Mouse (Mus musculus) frontal cortex, postnatal 10 days (tissue): ENCODE measurements around the gene Iqschfp.

Source experiments
- DNase-seq, 2 experiments: peaks; one replicate each; pipeline ENCODE4 v3.0.0; 2022; ENCODE audit warnings: low spot score in 2 of 2, mixed read lengths in 1 of 2

Iqschfp gene

DNA sequence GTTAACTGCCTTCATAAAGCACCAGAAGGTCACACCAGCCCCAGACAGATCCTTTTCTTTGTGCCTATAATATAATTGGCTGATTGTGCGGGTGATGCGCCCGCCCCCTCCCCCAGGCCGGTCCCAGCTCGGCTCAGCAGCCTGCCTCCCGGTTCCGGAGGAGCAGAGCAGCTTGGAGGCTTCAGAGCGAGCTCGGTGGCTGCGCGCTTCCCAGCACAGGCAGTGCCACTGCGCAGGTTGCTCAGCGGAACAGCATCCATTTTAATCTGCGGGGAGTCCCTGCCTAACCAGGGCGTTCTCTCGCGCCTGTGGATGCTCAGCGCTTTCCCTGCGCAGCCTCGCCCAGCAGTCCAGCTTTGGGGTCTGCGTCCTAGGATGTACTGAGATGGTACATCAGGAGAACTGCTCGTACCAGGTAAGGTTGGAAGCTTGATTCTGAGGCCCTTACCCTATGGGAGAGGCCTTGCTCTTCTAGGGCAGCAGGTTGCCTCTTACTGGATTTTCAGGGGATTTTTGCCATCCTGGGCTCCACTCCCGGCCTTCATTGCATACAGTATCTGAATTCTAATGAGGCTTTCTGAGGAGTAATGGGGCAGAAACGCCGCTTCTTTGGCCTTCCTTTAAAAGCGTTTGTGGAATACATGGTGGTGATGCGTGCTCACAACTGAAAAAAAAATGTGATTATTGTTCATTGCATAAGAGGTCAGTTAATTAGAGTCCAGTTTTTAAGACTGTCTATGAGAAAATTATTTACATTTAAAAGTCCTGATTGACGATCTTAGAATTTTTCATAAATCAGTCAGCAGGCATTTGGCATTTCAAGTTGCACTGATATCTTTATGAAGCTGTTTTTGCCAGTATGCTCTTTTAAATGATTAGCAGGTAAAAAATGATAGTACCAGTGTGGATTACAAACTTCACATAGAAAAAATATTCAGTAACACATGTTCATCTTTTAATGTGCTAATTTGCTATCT is 680.5 kb downstream of the Iqschfp start:
- peak; percentile 82 to 87 for DNase-seq

GRCm38 (mm10) chr3:68573226-68573624 is 681.2 kb downstream of the Iqschfp start:
- no peak for DNase-seq

DNA sequence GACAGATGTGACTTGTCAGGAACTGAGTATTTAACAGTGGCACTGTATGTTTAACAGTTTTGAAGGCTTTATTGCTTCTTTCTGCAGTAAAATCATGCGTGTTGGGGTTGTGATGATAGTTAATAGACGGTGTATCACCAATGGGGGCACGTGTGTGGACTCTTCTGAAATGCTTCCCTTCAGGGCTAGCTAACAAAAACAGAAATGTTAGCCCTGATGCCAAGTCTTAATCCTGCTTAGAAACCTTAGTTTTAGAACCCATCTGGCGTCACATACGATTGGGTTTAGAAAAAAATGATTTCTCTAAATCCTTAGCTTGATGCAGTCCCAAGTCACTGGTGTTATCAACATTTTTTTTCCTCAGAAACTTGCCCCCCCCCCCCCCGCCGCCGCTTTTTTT is 682.1 kb downstream of the Iqschfp start:
- DNase-seq, result no peak

DNA sequence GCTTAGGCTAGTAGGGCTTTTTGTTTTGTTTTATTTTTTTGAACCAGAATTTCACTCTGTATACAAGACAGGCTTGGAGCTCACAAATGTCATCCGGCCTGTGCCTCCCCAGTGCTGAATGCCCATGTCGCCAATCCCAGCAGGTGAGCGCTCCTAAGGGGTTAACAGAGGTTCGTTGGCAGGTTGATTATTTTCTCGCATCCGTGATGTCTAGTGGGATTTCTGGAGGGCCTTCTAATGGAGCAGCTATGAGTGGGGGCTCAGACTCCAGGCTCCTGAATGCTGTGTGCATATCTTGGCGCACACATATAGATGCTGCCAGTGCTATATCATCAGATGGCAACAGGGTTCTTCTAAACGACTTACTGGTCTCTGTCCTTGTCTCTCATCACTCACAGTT is 682.5 kb downstream of the Iqschfp start:
- DNase-seq, result no peak

DNA sequence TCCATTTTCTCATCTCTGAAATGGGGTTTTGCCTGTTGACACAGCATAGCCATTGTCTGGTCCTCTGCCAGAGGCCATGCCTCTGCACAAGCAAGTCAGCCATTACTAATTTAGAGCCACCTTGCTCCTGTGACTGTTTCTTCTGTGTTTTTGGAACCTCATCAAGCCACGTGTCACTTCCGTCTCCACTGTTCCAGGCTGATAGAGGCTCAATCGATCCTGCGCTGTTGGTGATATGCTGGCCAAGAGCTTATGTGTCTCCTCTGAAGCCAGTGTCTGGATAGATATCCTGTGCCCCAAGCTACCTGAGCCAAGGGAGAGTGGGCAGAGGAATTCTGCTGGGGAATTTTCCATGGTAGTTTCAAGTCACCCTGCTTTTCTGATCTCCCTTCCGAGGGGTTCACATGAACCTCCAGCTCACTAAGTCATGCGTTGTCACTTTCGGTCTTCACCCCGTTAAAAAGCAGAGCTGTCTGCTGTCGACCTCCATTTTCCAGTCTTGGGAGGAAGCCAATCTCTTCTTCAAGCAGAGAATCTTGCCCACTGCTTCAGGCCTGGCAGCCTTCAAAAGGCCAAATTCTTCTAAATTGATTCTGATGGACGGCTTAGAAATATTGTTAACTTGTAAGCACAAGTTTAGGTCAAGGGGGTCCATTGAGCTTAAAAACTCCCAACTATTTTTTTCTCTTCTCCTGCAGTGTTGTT is 683.8 kb downstream of the Iqschfp start:
- DNase-seq, result no peak

DNA sequence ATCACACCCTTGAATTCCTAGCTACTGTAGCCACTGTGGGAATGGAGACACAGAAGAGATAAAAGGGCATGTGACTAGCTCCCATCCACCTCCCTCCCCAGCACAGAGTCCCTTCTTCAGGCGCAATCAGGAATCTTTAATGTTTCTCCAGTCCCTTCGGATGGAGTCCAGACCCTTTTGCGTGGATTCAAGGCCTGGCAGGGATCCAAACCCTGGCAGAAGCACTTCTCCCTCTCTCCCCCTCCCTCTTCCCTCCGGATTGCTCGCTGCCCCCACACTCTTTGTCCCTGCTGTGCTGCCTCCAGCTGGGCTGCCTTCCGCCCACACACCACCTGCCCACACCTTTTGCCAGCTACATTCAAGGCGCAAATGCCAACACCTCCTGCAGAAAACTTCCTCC is 684.4 kb downstream of the Iqschfp start:
- DNase-seq, result peak; percentile 78 to 81

GRCm38 (mm10) chr3:68576948-68577347 is 684.9 kb downstream of the Iqschfp start:
- no peak for DNase-seq

DNA sequence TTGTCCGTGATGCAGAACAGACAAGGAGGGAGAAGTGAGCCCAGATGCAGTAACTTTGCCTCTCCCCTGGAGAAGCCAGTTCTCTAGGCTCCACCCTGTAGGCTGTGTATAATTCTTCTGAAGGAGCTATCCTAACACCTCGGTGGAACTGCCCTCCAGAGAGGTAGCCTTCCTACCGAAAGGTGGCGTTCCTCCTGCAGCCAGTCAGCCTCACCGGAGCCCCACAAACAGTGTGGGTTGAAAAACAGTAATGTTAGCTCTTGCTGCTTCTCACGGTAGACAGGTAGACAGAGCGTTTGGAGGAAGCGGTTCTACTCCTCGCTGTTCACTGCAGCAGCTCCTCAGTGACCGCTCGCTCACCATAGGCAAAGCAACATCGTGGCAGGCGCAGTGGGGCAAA is 689.6 kb downstream of the Iqschfp start:
- no peak for DNase-seq

- DNase-seq, result no peak
Observed at GRCm38 (mm10) chr3:68582103-68582740, 690.2 kb downstream of the Iqschfp start.

- DNase-seq, result no peak
Observed at GRCm38 (mm10) chr3:68583031-68583693, 691.1 kb downstream of the Iqschfp start.

- DNase-seq, result no peak
Observed at GRCm38 (mm10) chr3:68583771-68584511, 691.9 kb downstream of the Iqschfp start.

GRCm38 (mm10) chr3:68585213-68585612 is 693.2 kb downstream of the Iqschfp start:
- DNase-seq, result no peak

- DNase-seq, result no peak
Observed at GRCm38 (mm10) chr3:68586646-68587064, 694.6 kb downstream of the Iqschfp start.

GRCm38 (mm10) chr3:68587567-68588245 is 695.7 kb downstream of the Iqschfp start:
- no peak for DNase-seq

- DNase-seq, result no peak
Observed at GRCm38 (mm10) chr3:68589220-68589840, 697.3 kb downstream of the Iqschfp start.

- DNase-seq, result no peak
Observed at GRCm38 (mm10) chr3:68590436-68590835, 698.4 kb downstream of the Iqschfp start.

DNA sequence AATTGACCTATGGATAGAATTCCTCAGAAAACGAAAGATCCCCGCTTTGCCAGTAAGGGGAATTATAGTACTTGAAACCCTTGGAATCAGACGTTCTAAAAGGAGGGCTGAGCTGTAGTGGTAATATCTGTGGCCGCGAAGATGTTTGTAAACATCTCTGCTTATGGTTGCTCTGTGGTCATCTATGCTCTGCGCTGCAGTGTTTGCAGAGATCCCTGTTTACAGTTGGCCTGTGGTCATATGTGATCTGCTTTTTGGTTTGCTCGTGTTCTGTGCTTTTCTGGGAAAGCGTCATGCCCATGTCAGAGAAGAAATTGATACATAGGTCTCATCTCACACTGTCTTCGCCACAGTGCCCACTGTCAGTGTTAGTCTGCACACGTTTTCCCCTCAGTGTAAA is 700.5 kb downstream of the Iqschfp start:
- no peak for DNase-seq

- DNase-seq, result no peak
Observed at GRCm38 (mm10) chr3:68593073-68593867, 701.2 kb downstream of the Iqschfp start.

GRCm38 (mm10) chr3:68595316-68595925 is 703.4 kb downstream of the Iqschfp start:
- DNase-seq, result no peak
